Mouse (Mus musculus): ENCODE data around the gene Vav3. TPM values are rescaled to one million over a fixed set of nuclear protein-coding genes. Genes with fewer than 3 reads are reported as not detected.

The Vav3 gene
- polyA plus RNA-seq, 1 experiment from 2014 or later = 28.3 TPM

- no peak overlapping the region for H3K4me2 ChIP-seq (ENCODE audit: low read length)
- no peaks in the 10 kb centered on the region for H3K36me3 ChIP-seq (ENCODE audit: insufficient read depth, low read length)
- TF ChIP-seq CTCF (IDR thresholded peaks at IDR 0.05; ENCODE audit: low read depth) = no peak
- H3K9me3 ChIP-seq (replicated peaks; ENCODE audit: low read length) = no peaks in the 10 kb centered on the region
- WGBS = 72% methylated on average over 18 of the region's 18 CpGs
- DNase-seq (ENCODE audit: low spot score) = no peak
- no peak for ATAC-seq (replicated peaks; ENCODE audit: low FRiP score, low read depth)
- H3K9ac ChIP-seq (ENCODE audit: low read depth, low read length) = no peak overlapping the region
- no peaks in the 10 kb centered on the region for H3K4me1 ChIP-seq (replicated peaks; ENCODE audit: insufficient read depth, low read length)
- H3K27me3 ChIP-seq (ENCODE audit: insufficient read depth, low read length) = no peaks in the 10 kb centered on the region
- H3K4me3 ChIP-seq (replicated peaks; ENCODE audit: low read depth, low read length) = no peak overlapping the region
- H3K27ac ChIP-seq = no peak overlapping the region
These were observed 30.9 kb upstream of the Vav3 start for GRCm38 (mm10) chr3:109309317-109310265.

GRCm38 (mm10) chr3:109311172-109311824 is 29.2 kb upstream of the Vav3 start:
- WGBS = 88% methylated on average over 6 of the region's 6 CpGs
- ATAC-seq (replicated peaks; ENCODE audit: low FRiP score, low read depth) (no peak), DNase-seq (ENCODE audit: low spot score) (no peak)
- H3K4me3 ChIP-seq (replicated peaks; ENCODE audit: low read depth, low read length) = no peak overlapping the region
- H3K4me2 ChIP-seq (ENCODE audit: low read length) = no peak overlapping the region
- no peaks in the 10 kb centered on the region for H3K4me1 ChIP-seq (replicated peaks; ENCODE audit: insufficient read depth, low read length)
- H3K9me3 ChIP-seq (replicated peaks; ENCODE audit: low read length) = no peaks in the 10 kb centered on the region
- H3K9ac ChIP-seq (ENCODE audit: low read depth, low read length) = no peak overlapping the region
- H3K27me3 ChIP-seq (ENCODE audit: insufficient read depth, low read length) = no peaks in the 10 kb centered on the region
- H3K27ac ChIP-seq = no peak overlapping the region
- H3K36me3 ChIP-seq (ENCODE audit: insufficient read depth, low read length) = no peaks in the 10 kb centered on the region
- no peak for TF ChIP-seq CTCF (IDR thresholded peaks at IDR 0.05; ENCODE audit: low read depth)

GRCm38 (mm10) chr3:109311875-109312274 is 28.6 kb upstream of the Vav3 start:
- H3K4me1 ChIP-seq (replicated peaks; ENCODE audit: insufficient read depth, low read length) = no peaks in the 10 kb centered on the region
- no peak overlapping the region for H3K27ac ChIP-seq
- no peak for DNase-seq (ENCODE audit: low spot score)
- H3K4me2 ChIP-seq (ENCODE audit: low read length) = no peak overlapping the region
- H3K9ac ChIP-seq (ENCODE audit: low read depth, low read length) = no peak overlapping the region
- 84% methylated on average over 3 of the region's 3 CpGs for WGBS
- ATAC-seq (replicated peaks; ENCODE audit: low FRiP score, low read depth) = no peak
- H3K9me3 ChIP-seq (replicated peaks; ENCODE audit: low read length) = no peaks in the 10 kb centered on the region
- no peak for TF ChIP-seq CTCF (IDR thresholded peaks at IDR 0.05; ENCODE audit: low read depth)
- no peak overlapping the region for H3K4me3 ChIP-seq (replicated peaks; ENCODE audit: low read depth, low read length)
- no peaks in the 10 kb centered on the region for H3K36me3 ChIP-seq (ENCODE audit: insufficient read depth, low read length)
- H3K27me3 ChIP-seq (ENCODE audit: insufficient read depth, low read length) = no peaks in the 10 kb centered on the region

- 49% methylated on average over 2 of the region's 2 CpGs for WGBS
These were observed 27.0 kb upstream of the Vav3 start for GRCm38 (mm10) chr3:109313501-109313900.

GRCm38 (mm10) chr3:109322225-109322624 is 18.2 kb upstream of the Vav3 start:
- Histone ChIP-seq H3K9me3 (replicated peaks; ENCODE audit: low read length) (no peaks in the 10 kb centered on the region), H3K27me3 (ENCODE audit: insufficient read depth, low read length) (no peaks in the 10 kb centered on the region), H3K27ac (no peak overlapping the region), H3K9ac (ENCODE audit: low read depth, low read length) (no peak overlapping the region), H3K4me2 (ENCODE audit: low read length) (no peak overlapping the region), H3K4me1 (replicated peaks; ENCODE audit: insufficient read depth, low read length) (no peaks in the 10 kb centered on the region), H3K36me3 (ENCODE audit: insufficient read depth, low read length) (no peaks in the 10 kb centered on the region), H3K4me3 (replicated peaks; ENCODE audit: low read depth, low read length) (no peak overlapping the region)
- ATAC-seq (replicated peaks; ENCODE audit: low FRiP score, low read depth) (no peak), DNase-seq (ENCODE audit: low spot score) (no peak)
- TF ChIP-seq CTCF (IDR thresholded peaks at IDR 0.05; ENCODE audit: low read depth) = no peak

More at GRCm38 (mm10) chr3:109313501-109313900, 27.0 kb upstream of the Vav3 start:
- DNase-seq (ENCODE audit: low spot score) = no peak
- Histone ChIP-seq H3K9ac (ENCODE audit: low read depth, low read length) (no peak overlapping the region), H3K27me3 (ENCODE audit: insufficient read depth, low read length) (no peaks in the 10 kb centered on the region), H3K4me2 (ENCODE audit: low read length) (no peak overlapping the region), H3K4me1 (replicated peaks; ENCODE audit: insufficient read depth, low read length) (no peaks in the 10 kb centered on the region), H3K9me3 (replicated peaks; ENCODE audit: low read length) (no peaks in the 10 kb centered on the region), H3K27ac (no peak overlapping the region), H3K36me3 (ENCODE audit: insufficient read depth, low read length) (no peaks in the 10 kb centered on the region), H3K4me3 (replicated peaks; ENCODE audit: low read depth, low read length) (no peak overlapping the region)
- ATAC-seq (replicated peaks; ENCODE audit: low FRiP score, low read depth) = no peak
- TF ChIP-seq CTCF (IDR thresholded peaks at IDR 0.05; ENCODE audit: low read depth) = no peak

GRCm38 (mm10) chr3:109323447-109324300 is 16.8 kb upstream of the Vav3 start:
- no peak for DNase-seq (ENCODE audit: low spot score)
- TF ChIP-seq CTCF (IDR thresholded peaks at IDR 0.05; ENCODE audit: low read depth) = no peak
- 65% methylated on average over 7 of the region's 7 CpGs for WGBS

More at GRCm38 (mm10) chr3:109323447-109324300, 16.8 kb upstream of the Vav3 start:
- H3K4me1 ChIP-seq (replicated peaks; ENCODE audit: insufficient read depth, low read length) = no peaks in the 10 kb centered on the region
- no peaks in the 10 kb centered on the region for H3K9me3 ChIP-seq (replicated peaks; ENCODE audit: low read length)
- no peaks in the 10 kb centered on the region for H3K36me3 ChIP-seq (ENCODE audit: insufficient read depth, low read length)
- H3K27me3 ChIP-seq (ENCODE audit: insufficient read depth, low read length) = no peaks in the 10 kb centered on the region
- no peak for ATAC-seq (replicated peaks; ENCODE audit: low FRiP score, low read depth)
- H3K27ac ChIP-seq = no peak overlapping the region
- no peak overlapping the region for H3K9ac ChIP-seq (ENCODE audit: low read depth, low read length)
- no peak overlapping the region for H3K4me2 ChIP-seq (ENCODE audit: low read length)
- H3K4me3 ChIP-seq (replicated peaks; ENCODE audit: low read depth, low read length) = no peak overlapping the region

Measured in kidney, postnatal 0 days (tissue).